Mouse (Mus musculus): ENCODE measurements at regions not wholly inside any gene's neighbourhood (a gene's known extent, or its start where the extent isn't known, plus 50 kb on each side); places are given as distances from the start of the nearest gene placed in this dataset.

DNA sequence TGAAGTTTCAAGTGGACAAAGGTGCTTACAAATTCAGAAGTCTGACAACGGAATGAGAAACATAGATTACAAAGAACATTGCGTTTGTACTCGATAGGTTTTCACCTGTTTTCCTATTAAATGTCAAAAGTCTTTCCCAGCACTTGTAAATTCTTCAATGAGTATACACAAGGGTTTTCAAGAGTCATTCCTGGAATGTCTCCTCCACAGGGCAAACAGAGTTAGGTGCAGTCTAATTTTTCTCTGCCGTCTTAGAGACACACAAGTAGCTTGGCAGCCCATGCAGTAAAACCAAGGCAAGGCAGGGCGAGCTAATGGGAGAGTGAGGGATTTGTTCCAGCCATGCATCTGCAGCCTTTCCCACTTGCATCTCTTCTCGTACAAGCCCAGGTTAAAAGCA lies 516.6 kb upstream of the Atp11b start:
- H3K27me3 ChIP-seq: no peaks in the 10 kb centered on the region
- H3K36me3 ChIP-seq (replicated peaks): no peaks in the 10 kb centered on the region
- WGBS (ENCODE audit: insufficient replicate concordance): 52% methylated on average over 6 of the region's 6 CpGs
- no peaks in the 10 kb centered on the region for H3K4me1 ChIP-seq (replicated peaks)
- H3K9me3 ChIP-seq (replicated peaks): no peaks in the 10 kb centered on the region
- no peak overlapping the region for H3K4me2 ChIP-seq
- H3K27ac ChIP-seq (replicated peaks): no peak overlapping the region
- ATAC-seq (ENCODE audit: insufficient read depth): no peak
- no peak overlapping the region for H3K4me3 ChIP-seq (replicated peaks)
- H3K9ac ChIP-seq: no peak overlapping the region

DNA sequence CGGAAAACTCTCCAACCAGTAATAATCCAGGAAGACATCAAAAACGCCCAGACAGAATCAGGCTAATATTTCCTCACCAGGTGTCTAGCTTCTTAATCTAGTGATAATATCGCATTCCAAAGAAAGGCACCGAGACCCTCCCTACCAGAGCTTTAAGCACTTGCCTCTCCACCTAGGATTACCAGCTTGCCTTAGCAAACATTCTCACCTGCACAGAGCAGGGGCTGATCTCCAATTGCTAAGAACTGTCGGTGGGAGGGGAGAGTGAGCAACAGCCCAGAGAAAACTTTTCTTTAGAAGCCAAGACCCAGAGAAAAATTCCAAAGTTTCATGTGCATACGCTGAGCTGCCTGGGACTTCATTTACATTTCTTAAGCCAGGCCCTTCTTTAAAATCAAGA lies 511.6 kb upstream of the Atp11b start:
- WGBS (ENCODE audit: insufficient replicate concordance): 44% methylated on average over 6 of the region's 6 CpGs
- H3K36me3 ChIP-seq (replicated peaks): no peaks in the 10 kb centered on the region
- no peaks in the 10 kb centered on the region for H3K9me3 ChIP-seq (replicated peaks)
- H3K4me2 ChIP-seq: no peak overlapping the region
- no peaks in the 10 kb centered on the region for H3K27me3 ChIP-seq
- ATAC-seq (ENCODE audit: insufficient read depth): no peak
- no peak overlapping the region for H3K9ac ChIP-seq
- no peaks in the 10 kb centered on the region for H3K4me1 ChIP-seq (replicated peaks)
- H3K4me3 ChIP-seq (replicated peaks): no peak overlapping the region
- H3K27ac ChIP-seq (replicated peaks): no peak overlapping the region

GRCm38 (mm10) chr3:35242871-35243529 lies 510.9 kb upstream of the Atp11b start:
- H3K4me3 ChIP-seq (replicated peaks): no peak overlapping the region
- 60% methylated on average over 10 of the region's 10 CpGs for WGBS (ENCODE audit: insufficient replicate concordance)
- no peak overlapping the region for H3K27ac ChIP-seq (replicated peaks)

GRCm38 (mm10) chr3:35245003-35245402 lies 508.9 kb upstream of the Atp11b start:
- ATAC-seq (ENCODE audit: insufficient read depth): no peak
- Histone ChIP-seq H3K9me3 (replicated peaks) (no peaks in the 10 kb centered on the region), H3K27ac (replicated peaks) (no peak overlapping the region), H3K4me3 (replicated peaks) (no peak overlapping the region), H3K4me2 (no peak overlapping the region), H3K9ac (no peak overlapping the region), H3K36me3 (replicated peaks) (no peaks in the 10 kb centered on the region), H3K4me1 (replicated peaks) (no peaks in the 10 kb centered on the region), H3K27me3 (no peaks in the 10 kb centered on the region)
- WGBS (ENCODE audit: insufficient replicate concordance): 41% methylated on average over 8 of the region's 8 CpGs

More at GRCm38 (mm10) chr3:35242871-35243529, 510.9 kb upstream of the Atp11b start:
- Histone ChIP-seq H3K9me3 (replicated peaks) (no peaks in the 10 kb centered on the region), H3K4me1 (replicated peaks) (no peaks in the 10 kb centered on the region), H3K36me3 (replicated peaks) (no peaks in the 10 kb centered on the region), H3K27me3 (no peaks in the 10 kb centered on the region), H3K4me2 (no peak overlapping the region), H3K9ac (no peak overlapping the region)
- no peak for ATAC-seq (ENCODE audit: insufficient read depth)

DNA sequence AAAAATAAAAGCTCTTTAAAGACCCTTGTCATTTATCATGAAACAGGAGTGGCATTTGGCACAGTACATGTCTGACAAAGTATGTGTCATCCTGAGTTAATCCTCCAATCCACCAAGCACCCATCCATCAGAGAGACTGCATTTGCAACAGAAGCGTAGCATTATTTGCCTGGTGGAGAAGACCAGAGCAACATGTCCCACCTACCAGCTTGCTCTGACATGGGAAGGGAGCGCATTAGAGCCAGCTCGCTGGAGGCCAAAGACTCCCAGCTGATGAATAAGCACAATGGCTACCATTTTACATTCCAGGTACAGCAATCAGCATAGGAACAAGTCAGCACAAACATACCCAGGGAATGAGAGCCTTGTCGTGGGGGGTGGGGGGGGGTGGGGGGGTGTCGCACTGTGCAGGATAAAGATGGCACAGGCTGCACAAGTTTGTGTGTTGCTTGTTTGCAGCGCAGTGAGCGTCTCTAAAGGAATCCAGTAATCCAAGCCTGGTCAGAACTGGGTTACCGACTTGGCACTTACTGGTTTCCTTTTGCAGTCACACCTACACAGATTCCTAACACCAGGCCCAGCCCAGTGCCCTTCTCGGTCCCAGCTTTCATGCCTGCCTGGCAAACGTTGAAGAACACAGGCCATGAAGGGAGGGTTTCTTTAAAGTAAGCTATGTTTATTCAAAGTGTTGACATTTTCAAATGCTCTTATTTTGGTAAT lies 507.8 kb upstream of the Atp11b start:
- Histone ChIP-seq H3K27me3 (no peaks in the 10 kb centered on the region), H3K36me3 (replicated peaks) (no peaks in the 10 kb centered on the region), H3K4me2 (no peak overlapping the region), H3K4me3 (replicated peaks) (no peak overlapping the region), H3K4me1 (replicated peaks) (no peaks in the 10 kb centered on the region), H3K9me3 (replicated peaks) (no peaks in the 10 kb centered on the region), H3K27ac (replicated peaks) (no peak overlapping the region), H3K9ac (no peak overlapping the region)
- ATAC-seq (ENCODE audit: insufficient read depth): no peak
- 68% methylated on average over 10 of the region's 10 CpGs for WGBS (ENCODE audit: insufficient replicate concordance)

DNA sequence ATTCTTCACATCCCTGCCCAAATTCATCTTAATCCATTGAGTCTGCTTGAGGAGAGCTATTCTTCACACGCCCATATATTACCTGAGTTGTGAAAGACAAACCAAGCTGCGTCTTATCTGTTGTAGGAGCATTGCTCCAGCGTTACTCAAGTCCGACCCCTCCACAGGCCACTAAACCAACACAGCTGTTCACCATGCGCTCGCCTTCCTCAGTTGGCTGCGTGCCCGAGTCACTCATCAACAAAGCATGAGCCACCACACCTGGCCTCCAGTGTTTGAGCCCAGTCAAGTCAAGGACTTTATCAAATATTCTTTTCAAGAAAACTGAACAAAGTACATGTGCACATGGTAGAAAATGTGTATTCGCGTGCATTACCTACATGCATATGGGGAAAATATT lies 504.7 kb upstream of the Atp11b start:
- H3K9ac ChIP-seq: no peak overlapping the region
- no peaks in the 10 kb centered on the region for H3K4me1 ChIP-seq (replicated peaks)
- WGBS (ENCODE audit: insufficient replicate concordance): 67% methylated on average over 10 of the region's 10 CpGs
- no peak overlapping the region for H3K27ac ChIP-seq (replicated peaks)
- H3K9me3 ChIP-seq (replicated peaks): no peaks in the 10 kb centered on the region
- H3K36me3 ChIP-seq (replicated peaks): no peaks in the 10 kb centered on the region
- no peaks in the 10 kb centered on the region for H3K27me3 ChIP-seq
- no peak overlapping the region for H3K4me2 ChIP-seq
- ATAC-seq (ENCODE audit: insufficient read depth): no peak
- H3K4me3 ChIP-seq (replicated peaks): no peak overlapping the region

DNA sequence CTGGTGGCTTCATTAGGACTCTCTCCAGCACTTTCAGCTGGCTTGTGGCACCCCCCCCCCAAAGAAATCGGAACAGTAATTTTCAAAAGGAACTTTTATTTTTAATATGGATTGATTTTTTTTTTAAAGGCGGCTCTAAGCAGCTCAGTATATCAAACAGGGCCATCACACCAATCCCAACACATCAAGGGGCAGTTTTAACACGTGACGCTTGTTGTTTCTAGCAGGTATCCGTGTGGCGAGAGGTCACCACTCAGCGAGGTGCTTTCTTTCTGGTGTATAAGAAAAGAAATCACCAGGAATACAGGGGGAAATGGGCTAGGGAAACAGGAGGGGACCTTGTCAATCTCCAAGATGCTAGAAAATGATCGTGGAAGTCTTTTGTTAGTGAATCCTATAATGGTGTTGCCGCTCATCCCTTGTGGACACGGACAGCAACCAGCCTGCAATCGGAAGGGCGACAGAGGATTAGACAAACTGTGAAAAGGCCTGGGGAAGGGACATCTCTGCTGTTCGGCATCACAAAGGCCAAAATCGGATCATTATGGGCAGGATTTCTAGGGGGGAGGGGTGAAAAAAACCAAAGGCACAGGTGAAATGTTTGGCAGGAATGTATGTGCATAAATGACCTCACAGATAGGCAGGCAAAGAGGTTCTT lies 503.7 kb upstream of the Atp11b start:
- no peaks in the 10 kb centered on the region for H3K27me3 ChIP-seq
- 64% methylated on average over 14 of the region's 14 CpGs for WGBS (ENCODE audit: insufficient replicate concordance)

GRCm38 (mm10) chr3:35253861-35254260 lies 500.0 kb upstream of the Atp11b start:
- no peak overlapping the region for H3K4me3 ChIP-seq (replicated peaks)

More for the DNA sequence above, 503.7 kb upstream of the Atp11b start:
- H3K4me3 ChIP-seq (replicated peaks): no peak overlapping the region
- ATAC-seq (ENCODE audit: insufficient read depth): no peak
- H3K4me2 ChIP-seq: no peak overlapping the region
- H3K27ac ChIP-seq (replicated peaks): no peak overlapping the region
- H3K9me3 ChIP-seq (replicated peaks): no peaks in the 10 kb centered on the region
- no peak overlapping the region for H3K9ac ChIP-seq
- no peaks in the 10 kb centered on the region for H3K4me1 ChIP-seq (replicated peaks)
- no peaks in the 10 kb centered on the region for H3K36me3 ChIP-seq (replicated peaks)

GRCm38 (mm10) chr3:35260936-35261335 lies 493.0 kb upstream of the Atp11b start:
- Histone ChIP-seq H3K27ac (replicated peaks) (no peak overlapping the region), H3K27me3 (no peaks in the 10 kb centered on the region), H3K9me3 (replicated peaks) (no peaks in the 10 kb centered on the region), H3K4me3 (replicated peaks) (no peak overlapping the region), H3K4me1 (replicated peaks) (no peaks in the 10 kb centered on the region), H3K9ac (no peak overlapping the region), H3K4me2 (no peak overlapping the region), H3K36me3 (replicated peaks) (no peaks in the 10 kb centered on the region)
- ATAC-seq (ENCODE audit: insufficient read depth): no peak
- 64% methylated on average over 6 of the region's 6 CpGs for WGBS (ENCODE audit: insufficient replicate concordance)

More at GRCm38 (mm10) chr3:35253861-35254260, 500.0 kb upstream of the Atp11b start:
- WGBS (ENCODE audit: insufficient replicate concordance): 47% methylated on average over 5 of the region's 5 CpGs
- Histone ChIP-seq H3K9ac (no peak overlapping the region), H3K9me3 (replicated peaks) (no peaks in the 10 kb centered on the region), H3K27me3 (no peaks in the 10 kb centered on the region), H3K27ac (replicated peaks) (no peak overlapping the region), H3K4me1 (replicated peaks) (no peaks in the 10 kb centered on the region), H3K4me2 (no peak overlapping the region), H3K36me3 (replicated peaks) (no peaks in the 10 kb centered on the region)
- ATAC-seq (ENCODE audit: insufficient read depth): no peak

DNA sequence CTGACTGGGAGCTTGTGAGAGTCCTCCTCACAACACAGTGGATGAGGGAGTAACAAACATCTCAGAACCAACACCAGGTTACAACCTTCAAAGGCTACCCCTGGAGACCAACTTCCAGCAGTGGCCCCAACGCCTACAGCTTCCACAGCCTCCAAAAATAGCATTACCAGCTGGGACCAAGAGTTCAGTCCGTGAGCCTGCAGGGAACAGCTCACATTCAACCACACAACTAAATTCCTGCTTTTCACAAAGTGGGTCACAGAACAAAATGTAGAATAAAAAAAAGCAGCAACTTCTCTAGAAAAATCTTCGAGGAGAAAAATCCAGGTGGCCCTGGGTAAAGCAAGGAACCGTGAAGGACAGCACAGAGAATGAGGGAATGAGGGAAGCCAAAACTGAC lies 485.0 kb upstream of the Atp11b start:
- WGBS (ENCODE audit: insufficient replicate concordance): 41% methylated on average over 4 of the region's 4 CpGs
- H3K4me3 ChIP-seq (replicated peaks): no peak overlapping the region
- H3K27ac ChIP-seq (replicated peaks): no peak overlapping the region
- no peaks in the 10 kb centered on the region for H3K36me3 ChIP-seq (replicated peaks)
- H3K27me3 ChIP-seq: no peaks in the 10 kb centered on the region
- no peak overlapping the region for H3K4me2 ChIP-seq
- no peaks in the 10 kb centered on the region for H3K9me3 ChIP-seq (replicated peaks)
- no peak for ATAC-seq (ENCODE audit: insufficient read depth)
- no peak overlapping the region for H3K9ac ChIP-seq
- no peaks in the 10 kb centered on the region for H3K4me1 ChIP-seq (replicated peaks)

DNA sequence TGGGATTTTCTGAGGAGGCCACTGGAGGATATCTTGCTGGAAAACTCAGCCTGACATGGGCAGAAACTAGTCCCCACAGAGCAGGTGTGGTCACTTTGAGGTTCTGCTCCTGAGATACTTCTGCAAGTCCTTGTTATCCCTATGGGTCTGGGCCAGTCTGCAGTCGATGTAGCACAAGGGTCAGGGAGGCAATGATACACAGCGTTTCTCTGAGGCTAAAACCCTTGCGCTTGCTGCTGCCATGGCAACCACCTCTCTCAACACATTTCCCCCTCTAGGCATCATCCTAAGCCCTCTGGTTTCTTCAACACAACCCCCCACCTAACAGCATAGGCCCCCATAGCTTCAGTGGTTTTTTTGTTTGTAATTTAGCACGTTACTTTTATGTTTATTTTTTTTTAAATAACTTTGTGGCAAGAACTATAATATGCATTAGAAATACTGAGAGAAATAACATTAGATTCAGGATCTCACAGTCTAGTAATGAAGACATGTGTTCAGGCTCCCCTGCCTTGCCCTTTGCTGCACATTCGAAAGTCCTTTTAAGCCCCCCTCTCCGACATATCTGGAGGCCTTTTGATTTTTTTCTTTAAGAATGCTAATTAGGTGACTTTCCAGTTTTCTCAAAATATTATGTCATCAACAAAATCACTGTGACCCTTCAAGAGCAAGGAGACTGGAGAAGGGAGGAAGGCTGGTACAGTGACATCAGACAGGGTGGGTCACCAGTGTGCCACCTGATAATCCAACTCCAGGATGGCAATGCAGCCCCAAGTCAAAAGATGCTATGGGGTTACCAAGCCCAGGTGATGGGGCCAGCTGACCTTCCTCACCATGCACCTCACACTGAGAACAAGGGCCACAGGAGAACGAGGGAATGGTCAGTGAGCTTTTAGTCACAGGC lies 483.7 kb upstream of the Atp11b start:
- WGBS (ENCODE audit: insufficient replicate concordance): 51% methylated on average over 7 of the region's 7 CpGs
- H3K4me3 ChIP-seq (replicated peaks): no peak overlapping the region
- no peak overlapping the region for H3K9ac ChIP-seq
- no peak overlapping the region for H3K4me2 ChIP-seq
- no peaks in the 10 kb centered on the region for H3K27me3 ChIP-seq
- H3K36me3 ChIP-seq (replicated peaks): no peaks in the 10 kb centered on the region
- ATAC-seq (ENCODE audit: insufficient read depth): no peak
- H3K4me1 ChIP-seq (replicated peaks): no peaks in the 10 kb centered on the region
- no peaks in the 10 kb centered on the region for H3K9me3 ChIP-seq (replicated peaks)
- no peak overlapping the region for H3K27ac ChIP-seq (replicated peaks)

Data from liver, embryonic 15.5 days (tissue).